Mouse (Mus musculus) mouse embryonic stem cell (cell line): ENCODE results near the gene Dsn1.

Experiments used
- in situ Hi-C, 2 experiments: fragments of 300-500 bp; cut with MboI; formaldehyde crosslinking; loops; 1 replicate in 1 of 2; 3 replicates in 1 of 2; pipeline ENCODE4 v1.14.3; 2019 to 2020; ENCODE audit warnings: low sequenced_read_pairs in 2 of 2, low pct_unique_long_range_greater_than_20kb in 1 of 2, mixed read lengths in 1 of 2; ENCODE audit not compliant: unreplicated experiment in 1 of 2

Gene Dsn1

DNA sequence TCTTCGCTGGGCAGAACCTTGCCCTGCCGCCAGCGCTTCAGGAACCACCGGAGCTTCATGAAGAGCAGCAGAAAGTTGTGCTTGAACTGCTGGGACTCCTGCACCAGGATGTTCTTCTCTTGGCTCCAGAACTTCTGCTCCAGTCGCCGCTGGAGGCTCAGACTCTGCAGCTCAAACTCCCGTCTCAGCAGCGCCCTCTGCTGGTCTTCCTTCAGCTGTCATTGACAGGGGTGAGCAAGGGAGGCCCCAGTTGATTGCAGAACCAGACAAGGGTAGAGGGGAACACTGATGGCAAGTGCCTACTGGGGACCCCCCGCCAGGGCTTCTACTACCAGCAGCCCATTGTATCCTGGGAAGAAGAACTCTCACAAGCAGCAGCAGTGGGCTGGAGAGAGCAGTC lies 23.9 kb upstream of the Dsn1 start:
- in situ Hi-C loops, result no loop called here

GRCm38 (mm10) chr2:157028261-157028660 lies 21.3 kb upstream of the Dsn1 start:
- in situ Hi-C loops, result no loop called here

- in situ Hi-C loops, result no loop called here
These were observed 20.4 kb upstream of the Dsn1 start for GRCm38 (mm10) chr2:157027106-157028008.

DNA sequence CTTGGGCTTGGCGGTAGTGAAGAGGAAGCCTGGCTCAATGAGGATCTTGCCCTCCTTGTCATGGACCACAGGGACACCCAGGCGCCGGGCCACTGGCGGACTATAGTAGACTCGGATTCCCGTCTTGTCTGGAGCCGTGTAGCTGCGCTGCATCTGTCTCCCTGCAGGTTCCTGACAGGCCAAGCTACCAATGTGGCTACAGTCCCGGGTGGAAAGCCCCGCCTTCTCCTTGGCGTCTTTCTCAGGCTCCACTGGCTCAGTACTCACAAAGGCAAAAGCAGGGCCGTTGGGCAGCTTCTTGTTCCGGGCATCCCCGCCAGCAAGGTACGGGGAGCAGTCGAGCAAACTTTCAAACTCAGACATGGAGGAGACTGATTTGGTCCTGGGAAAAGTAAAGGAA lies 14.2 kb upstream of the Dsn1 start:
- in situ Hi-C loops, result no loop called here

GRCm38 (mm10) chr2:157019228-157019627 lies 12.3 kb upstream of the Dsn1 start:
- in situ Hi-C loops, result no loop called here

DNA sequence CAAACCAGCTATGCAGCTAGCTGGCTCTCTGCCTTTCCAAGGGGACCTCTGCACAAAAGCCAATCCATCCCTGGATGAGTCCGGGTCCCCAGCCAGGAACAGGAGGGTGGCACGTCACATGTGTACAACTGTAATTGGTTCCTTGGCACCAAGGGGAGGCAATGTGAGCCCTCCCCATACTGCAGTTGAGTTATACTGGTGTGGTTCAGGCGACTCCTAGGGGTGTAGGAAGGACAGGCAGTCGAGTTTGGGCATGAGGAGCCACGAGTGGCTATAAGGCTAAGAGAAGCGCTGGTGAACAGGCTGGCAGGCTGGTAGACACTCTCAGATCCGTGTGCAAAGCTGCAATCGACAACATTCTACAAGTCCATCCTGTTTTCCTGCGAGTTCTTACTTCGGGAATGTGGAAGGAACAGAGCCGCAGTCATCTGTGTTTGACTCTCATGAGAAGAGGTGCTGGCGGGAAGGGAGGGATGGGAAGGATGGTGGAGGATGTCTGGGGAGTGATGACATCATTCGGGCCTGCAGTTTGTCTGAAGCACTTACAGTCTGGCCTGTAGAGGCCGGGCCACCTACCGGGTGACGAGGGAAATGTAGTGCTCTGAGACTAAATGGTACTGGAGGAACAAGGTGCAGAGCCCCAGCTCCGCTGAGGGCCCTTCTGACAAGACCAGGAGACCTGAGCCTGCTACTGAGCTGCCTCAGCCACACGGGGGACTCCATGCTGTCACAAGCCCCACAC lies 9.7 kb upstream of the Dsn1 start:
- in situ Hi-C loops, result no loop called here

DNA sequence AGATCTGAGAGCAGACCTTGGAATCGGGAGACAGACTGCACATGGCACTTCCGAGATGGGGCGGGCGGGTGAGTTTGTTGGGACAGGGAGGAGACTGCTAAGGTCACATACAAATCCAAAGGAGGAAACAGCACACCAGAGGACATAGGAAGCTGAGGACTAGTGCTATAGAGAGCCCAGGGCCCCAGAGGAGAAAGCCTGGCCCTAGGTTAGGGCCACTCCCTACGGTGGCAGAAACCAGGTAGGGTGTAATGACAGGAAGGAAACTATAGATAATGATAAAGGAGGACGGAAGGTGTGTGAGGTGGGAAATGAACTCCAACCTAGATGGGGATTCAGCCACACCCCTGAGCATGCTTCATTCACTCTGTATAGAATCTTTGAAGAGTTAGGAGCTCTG lies 5.4 kb upstream of the Dsn1 start:
- in situ Hi-C loops, result no loop called here

- in situ Hi-C loops, result no loop called here
These were observed 3.8 kb upstream of the Dsn1 start for GRCm38 (mm10) chr2:157010634-157011310.

DNA sequence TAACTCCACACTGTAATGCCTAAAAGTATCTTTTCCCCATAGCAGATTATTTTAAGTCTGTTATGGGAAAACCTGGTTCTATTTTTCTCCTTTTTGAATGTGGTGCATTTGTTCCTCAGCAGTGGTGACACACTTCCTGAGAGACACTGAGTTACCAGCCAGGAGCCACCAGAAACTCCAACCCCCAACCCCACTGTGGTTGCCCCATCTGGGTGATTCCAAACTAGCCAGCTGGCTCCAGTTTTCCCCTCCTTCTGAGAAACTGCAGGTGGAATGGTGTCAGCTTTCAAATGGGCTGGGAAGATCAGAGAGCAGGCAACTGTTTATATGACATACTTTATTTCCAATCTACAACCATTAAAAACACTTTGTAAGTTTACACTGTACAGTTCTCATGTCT lies 3.2 kb upstream of the Dsn1 start:
- in situ Hi-C loops, result no loop called here

DNA sequence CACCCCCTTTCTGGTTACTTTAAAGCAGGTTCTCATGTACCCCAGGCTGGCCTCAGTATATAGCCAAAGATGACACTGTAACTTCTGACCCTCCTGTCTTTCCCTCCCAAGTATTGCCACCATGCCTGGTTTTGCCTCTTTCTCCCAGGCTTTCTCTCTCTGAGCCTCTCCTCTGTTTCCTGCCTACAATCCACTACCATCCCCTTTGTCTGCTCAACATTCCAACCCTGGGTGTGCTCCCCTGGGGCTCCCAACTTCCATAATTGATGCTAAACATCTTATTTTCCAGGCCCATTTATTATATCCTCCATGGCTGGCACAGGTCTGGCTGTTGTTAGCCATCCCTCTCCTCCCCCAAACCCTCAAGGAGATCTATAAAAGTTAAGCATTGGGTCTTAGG lies 1.6 kb upstream of the Dsn1 start:
- in situ Hi-C loops, result no loop called here

DNA sequence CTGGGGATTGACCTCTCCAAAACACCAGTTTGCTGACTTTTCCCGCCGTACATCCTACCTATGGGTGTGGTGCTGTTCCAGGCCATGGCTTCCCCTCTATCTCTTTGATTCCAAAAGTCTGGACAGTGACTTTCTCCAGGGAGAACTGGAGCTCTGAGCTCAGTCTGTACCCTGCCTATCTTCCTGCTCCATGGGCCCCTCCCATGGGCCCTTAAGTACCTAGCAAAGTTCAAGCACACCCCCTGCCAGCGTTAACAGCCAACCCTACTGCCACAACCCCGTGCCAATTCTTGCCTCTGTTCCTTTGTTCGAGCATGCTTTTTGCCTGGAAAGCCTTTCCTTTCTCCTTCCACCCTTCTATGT lies 261 bp upstream of the Dsn1 start:
- in situ Hi-C loops, result no loop called here

GRCm38 (mm10) chr2:157002321-157002720 lies 4.6 kb downstream of the Dsn1 start:
- in situ Hi-C loops, result no loop called here

DNA sequence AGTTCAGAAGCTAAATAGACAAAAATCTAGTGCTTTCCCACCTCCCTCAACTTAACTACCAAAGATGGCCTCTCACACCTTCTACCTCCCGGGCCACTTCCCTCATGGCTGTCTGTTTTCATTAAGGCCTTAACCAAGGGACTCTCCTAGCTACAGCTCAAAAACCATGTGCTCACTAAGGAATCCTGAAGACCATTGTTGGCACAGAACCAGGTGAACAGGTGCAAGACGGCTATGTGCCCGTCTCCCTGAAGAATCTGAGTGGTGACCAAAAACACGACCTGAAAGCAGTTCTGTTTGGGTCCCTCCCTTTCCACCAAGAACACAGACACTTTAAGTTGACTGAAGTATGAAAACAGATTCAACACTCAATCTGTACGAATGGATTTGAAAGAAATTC lies 8.7 kb downstream of the Dsn1 start:
- in situ Hi-C loops, result no loop called here

GRCm38 (mm10) chr2:156996576-156996975 lies 10.4 kb downstream of the Dsn1 start:
- in situ Hi-C loops, result no loop called here

- in situ Hi-C loops, result no loop called here
These were observed 15.3 kb downstream of the Dsn1 start, which contains the start of gene Ndrg3 for GRCm38 (mm10) chr2:156991470-156992319. TSS of gene Ndrg3 (minus strand) at chr2:156992056.

GRCm38 (mm10) chr2:156990727-156991431 lies 16.1 kb downstream of the Dsn1 start:
- in situ Hi-C loops, result no loop called here

DNA sequence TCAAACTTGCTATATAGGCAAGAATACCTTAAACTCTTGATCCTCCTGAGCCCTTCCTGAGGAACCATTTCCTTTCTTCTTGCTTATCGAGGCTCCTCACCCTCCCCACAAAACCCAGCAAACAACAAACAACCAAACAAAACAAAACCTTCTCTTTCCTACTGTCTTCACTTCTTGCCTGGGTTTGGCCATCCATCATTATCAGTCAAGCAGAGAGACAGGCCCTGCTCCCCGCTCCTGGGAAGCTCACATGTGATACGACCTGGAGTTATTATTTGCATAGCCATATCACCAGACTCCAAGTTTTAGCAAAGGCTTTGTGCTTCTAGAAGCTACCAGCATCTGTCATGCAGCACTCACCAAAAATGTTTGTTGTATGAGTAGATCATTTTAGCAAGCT lies 19.6 kb downstream of the Dsn1 start:
- in situ Hi-C loops, result no loop called here

DNA sequence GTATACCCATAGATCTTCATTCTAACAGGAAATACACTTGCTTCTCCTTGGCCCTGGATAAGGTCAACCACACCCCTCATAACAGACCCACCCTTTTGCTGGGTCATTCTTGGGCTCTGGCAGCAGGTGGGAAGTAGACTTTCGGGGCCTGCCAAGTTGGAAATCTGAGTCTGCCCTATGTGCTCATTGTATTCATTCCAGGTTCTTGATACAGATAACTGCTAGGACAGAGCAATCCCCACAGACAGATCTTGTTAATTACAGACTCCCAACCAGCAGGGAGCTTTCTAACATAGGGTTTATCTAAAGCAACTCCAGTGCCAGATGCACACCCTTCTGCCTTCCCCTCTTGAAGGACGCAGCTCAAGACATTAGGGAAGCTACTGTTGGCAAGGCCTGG lies 24.1 kb downstream of the Dsn1 start:
- in situ Hi-C loops, result no loop called here
